Mouse (Mus musculus) stomach, embryonic 15.5 days (tissue): ENCODE measurements at regions not wholly inside any gene's neighbourhood (a gene's known extent, or its start where the extent isn't known, plus 50 kb on each side); places are given as distances from the start of the nearest gene placed in this dataset.

Experiments used
- ATAC-seq: fragments of 200-750 bp; cut with Nextera tagmentation; 2 replicates; pipeline ENCODE4 v1.8.0; 2017; ENCODE audit warnings: low read depth, moderate number of reproducible peaks, moderate TSS enrichment; ENCODE audit not compliant: insufficient read depth, low FRiP score
- H3K27ac ChIP-seq: fragments of 300-500 bp; sonication (generic); 2 replicates; pipeline ENCODE4 v1.5.1; 2015; ENCODE audit warnings: mild to moderate bottlenecking, inconsistent platforms
- H3K27me3 ChIP-seq: fragments of 300-500 bp; sonication (generic); replicated peaks from 2 replicates; pipeline ENCODE4 v1.6.1; 2015; ENCODE audit warnings: inconsistent platforms
- H3K36me3 ChIP-seq: fragments of 300-500 bp; sonication (generic); 2 replicates; pipeline ENCODE4 v1.6.1; 2015; ENCODE audit warnings: inconsistent platforms
- H3K4me1 ChIP-seq: fragments of 300-500 bp; sonication (generic); 2 replicates; pipeline ENCODE4 v1.6.1; 2015; ENCODE audit warnings: inconsistent platforms
- H3K4me2 ChIP-seq: fragments of 300-500 bp; sonication (generic); 2 replicates; pipeline ENCODE4 v1.6.1; 2015; ENCODE audit warnings: mild to moderate bottlenecking, inconsistent platforms
- H3K4me3 ChIP-seq: fragments of 300-500 bp; sonication (generic); replicated peaks from 2 replicates; pipeline ENCODE4 v1.5.1; 2015; ENCODE audit warnings: inconsistent platforms
- H3K9ac ChIP-seq: fragments of 300-500 bp; sonication (generic); 2 replicates; pipeline ENCODE4 v1.6.1; 2015; ENCODE audit warnings: inconsistent platforms
- H3K9me3 ChIP-seq: fragments of 300-500 bp; sonication (generic); 2 replicates; pipeline ENCODE4 v1.6.1; 2016; ENCODE audit warnings: inconsistent platforms
- WGBS: fragments of 180-500 bp; shearing (Covaris S2); methylation state at CpG from one replicate; pipeline ENCODE4 v1.1.7; 2015; 5-methylcytosine and 5-hydroxymethylcytosine counted together

GRCm38 (mm10) chr14:46635322-46635721 lies 125.0 kb upstream of the Cdkn3 start:
- Histone ChIP-seq H3K36me3 (no peaks in the 10 kb centered on the region), H3K9ac (no peak overlapping the region), H3K4me3 (no peak overlapping the region), H3K4me1 (no peaks in the 10 kb centered on the region), H3K27me3 (no peaks in the 10 kb centered on the region), H3K4me2 (no peak overlapping the region), H3K9me3 (no peaks in the 10 kb centered on the region), H3K27ac (no peak overlapping the region)
- 69% methylated on average over 3 of the region's 3 CpGs for WGBS
- ATAC-seq = no peak

- no peak overlapping the region for H3K27ac ChIP-seq
- H3K4me3 ChIP-seq = no peak overlapping the region
- 57% methylated on average over 12 of the region's 12 CpGs for WGBS
- no peaks in the 10 kb centered on the region for H3K36me3 ChIP-seq
- no peaks in the 10 kb centered on the region for H3K4me1 ChIP-seq
- no peaks in the 10 kb centered on the region for H3K27me3 ChIP-seq
- ATAC-seq = no peak
- no peak overlapping the region for H3K9ac ChIP-seq
- H3K9me3 ChIP-seq = no peaks in the 10 kb centered on the region
- H3K4me2 ChIP-seq = no peak overlapping the region
Measured at GRCm38 (mm10) chr14:46634656-46635244, 125.6 kb upstream of the Cdkn3 start.

DNA sequence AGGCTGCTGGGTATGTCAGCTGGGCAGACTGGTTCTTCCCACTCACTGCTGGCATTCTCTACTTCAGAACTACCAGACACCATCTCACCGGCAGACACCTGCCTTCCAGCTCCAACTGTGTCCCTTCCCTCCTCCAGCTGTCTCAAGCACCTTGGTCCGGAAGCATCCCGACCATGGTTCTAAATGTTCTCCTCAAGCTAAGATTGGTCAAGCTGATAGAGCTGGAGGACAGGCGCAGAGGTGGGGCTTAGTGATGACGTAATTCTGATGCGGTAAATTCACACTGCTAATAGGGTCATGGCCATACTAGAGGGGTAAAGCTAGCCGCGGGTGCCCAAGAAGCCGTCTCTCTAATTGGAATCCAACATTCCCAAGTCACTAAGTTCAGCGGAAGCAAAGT lies 126.1 kb upstream of the Cdkn3 start:
- H3K27ac ChIP-seq = no peak overlapping the region
- ATAC-seq = no peak
- no peak overlapping the region for H3K4me2 ChIP-seq
- no peaks in the 10 kb centered on the region for H3K4me1 ChIP-seq
- H3K9me3 ChIP-seq = no peaks in the 10 kb centered on the region
- H3K27me3 ChIP-seq = no peaks in the 10 kb centered on the region
- no peak overlapping the region for H3K9ac ChIP-seq
- H3K4me3 ChIP-seq = no peak overlapping the region
- WGBS = 81% methylated on average over 10 of the region's 10 CpGs
- no peaks in the 10 kb centered on the region for H3K36me3 ChIP-seq

DNA sequence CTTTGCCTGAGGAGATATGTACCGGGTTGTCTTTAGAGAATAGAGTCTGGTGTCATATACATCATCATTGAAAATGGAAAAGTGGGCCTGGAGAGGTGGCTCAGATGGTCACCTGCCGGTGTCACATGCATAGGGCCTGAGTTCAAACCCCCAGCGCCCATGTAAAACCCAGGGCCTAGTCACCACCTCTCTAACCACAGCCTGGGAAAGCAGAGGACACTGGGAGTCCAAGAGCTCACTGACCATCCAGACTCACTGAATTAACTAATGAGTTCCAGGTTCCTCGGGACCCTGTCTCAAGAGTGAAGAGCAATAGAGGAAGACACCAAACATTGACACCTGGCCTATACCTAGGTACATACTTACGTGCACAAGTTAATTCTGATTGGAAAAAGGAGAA lies 132.7 kb upstream of the Cdkn3 start:
- H3K4me2 ChIP-seq = no peak overlapping the region
- no peaks in the 10 kb centered on the region for H3K4me1 ChIP-seq
- ATAC-seq = no peak
- H3K9me3 ChIP-seq = no peaks in the 10 kb centered on the region
- no peaks in the 10 kb centered on the region for H3K27me3 ChIP-seq
- H3K4me3 ChIP-seq = no peak overlapping the region
- H3K9ac ChIP-seq = no peak overlapping the region
- WGBS = 92% methylated on average over 5 of the region's 5 CpGs
- H3K36me3 ChIP-seq = no peaks in the 10 kb centered on the region
- H3K27ac ChIP-seq = no peak overlapping the region

GRCm38 (mm10) chr14:46625760-46626159 lies 134.6 kb upstream of the Cdkn3 start:
- 75% methylated on average over 7 of the region's 7 CpGs for WGBS
- no peaks in the 10 kb centered on the region for H3K27me3 ChIP-seq
- no peak overlapping the region for H3K27ac ChIP-seq
- H3K4me3 ChIP-seq = no peak overlapping the region
- ATAC-seq = no peak
- H3K4me2 ChIP-seq = no peak overlapping the region
- no peak overlapping the region for H3K9ac ChIP-seq
- H3K9me3 ChIP-seq = no peaks in the 10 kb centered on the region
- H3K36me3 ChIP-seq = no peaks in the 10 kb centered on the region
- H3K4me1 ChIP-seq = no peaks in the 10 kb centered on the region

GRCm38 (mm10) chr14:46623645-46624044 lies 136.7 kb upstream of the Cdkn3 start:
- H3K4me3 ChIP-seq = no peak overlapping the region
- 34% methylated on average over 2 of the region's 2 CpGs for WGBS
- H3K27ac ChIP-seq = no peak overlapping the region
- H3K36me3 ChIP-seq = no peaks in the 10 kb centered on the region
- no peaks in the 10 kb centered on the region for H3K9me3 ChIP-seq
- no peak overlapping the region for H3K9ac ChIP-seq
- ATAC-seq = no peak
- no peak overlapping the region for H3K4me2 ChIP-seq
- H3K27me3 ChIP-seq = no peaks in the 10 kb centered on the region
- no peaks in the 10 kb centered on the region for H3K4me1 ChIP-seq

DNA sequence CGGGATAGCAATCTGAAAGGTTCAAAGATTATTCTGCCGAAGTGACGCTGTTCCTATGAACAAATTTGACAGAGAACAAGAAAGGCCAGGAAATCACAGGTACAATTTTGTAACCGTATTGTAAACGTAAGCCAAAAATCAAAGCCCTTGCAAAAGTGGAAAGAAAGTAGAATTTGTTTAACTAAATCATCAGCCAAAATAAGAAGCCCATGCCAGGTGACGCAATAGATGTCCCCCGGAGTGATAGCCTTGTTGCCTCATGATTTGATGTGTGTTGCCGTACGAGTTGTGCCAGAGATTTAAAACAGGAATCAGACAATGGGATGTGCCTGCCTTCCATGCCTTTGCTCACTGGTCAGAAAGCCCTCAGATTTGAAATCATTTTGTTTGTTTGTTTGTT lies 144.3 kb upstream of the Cdkn3 start:
- WGBS = 82% methylated on average over 9 of the region's 9 CpGs
- Histone ChIP-seq H3K27me3 (no peaks in the 10 kb centered on the region), H3K9ac (no peak overlapping the region), H3K4me1 (no peaks in the 10 kb centered on the region), H3K4me2 (no peak overlapping the region), H3K9me3 (no peaks in the 10 kb centered on the region), H3K36me3 (no peaks in the 10 kb centered on the region), H3K27ac (no peak overlapping the region), H3K4me3 (no peak overlapping the region)
- ATAC-seq = no peak

GRCm38 (mm10) chr14:46614936-46615335 lies 145.4 kb upstream of the Cdkn3 start:
- Histone ChIP-seq H3K27ac (no peak overlapping the region), H3K4me2 (no peak overlapping the region), H3K36me3 (no peaks in the 10 kb centered on the region), H3K9me3 (no peaks in the 10 kb centered on the region), H3K27me3 (no peaks in the 10 kb centered on the region), H3K9ac (no peak overlapping the region), H3K4me1 (no peaks in the 10 kb centered on the region), H3K4me3 (no peak overlapping the region)
- no peak for ATAC-seq
- 67% methylated on average over 4 of the region's 4 CpGs for WGBS

GRCm38 (mm10) chr14:46613748-46614147 lies 146.6 kb upstream of the Cdkn3 start:
- no peak for ATAC-seq

GRCm38 (mm10) chr14:46613211-46613610 lies 147.1 kb upstream of the Cdkn3 start:
- H3K27ac ChIP-seq = no peak overlapping the region
- H3K9ac ChIP-seq = no peak overlapping the region
- H3K9me3 ChIP-seq = no peaks in the 10 kb centered on the region
- no peak for ATAC-seq
- WGBS = 72% methylated on average over 8 of the region's 8 CpGs
- no peaks in the 10 kb centered on the region for H3K27me3 ChIP-seq
- no peak overlapping the region for H3K4me3 ChIP-seq
- no peaks in the 10 kb centered on the region for H3K4me1 ChIP-seq
- H3K4me2 ChIP-seq = no peak overlapping the region
- no peaks in the 10 kb centered on the region for H3K36me3 ChIP-seq

More at GRCm38 (mm10) chr14:46613748-46614147, 146.6 kb upstream of the Cdkn3 start:
- no peaks in the 10 kb centered on the region for H3K9me3 ChIP-seq
- H3K4me3 ChIP-seq = no peak overlapping the region
- no peaks in the 10 kb centered on the region for H3K36me3 ChIP-seq
- H3K9ac ChIP-seq = no peak overlapping the region
- 40% methylated on average over 4 of the region's 4 CpGs for WGBS
- H3K27ac ChIP-seq = no peak overlapping the region
- no peak overlapping the region for H3K4me2 ChIP-seq
- H3K27me3 ChIP-seq = no peaks in the 10 kb centered on the region
- H3K4me1 ChIP-seq = no peaks in the 10 kb centered on the region

DNA sequence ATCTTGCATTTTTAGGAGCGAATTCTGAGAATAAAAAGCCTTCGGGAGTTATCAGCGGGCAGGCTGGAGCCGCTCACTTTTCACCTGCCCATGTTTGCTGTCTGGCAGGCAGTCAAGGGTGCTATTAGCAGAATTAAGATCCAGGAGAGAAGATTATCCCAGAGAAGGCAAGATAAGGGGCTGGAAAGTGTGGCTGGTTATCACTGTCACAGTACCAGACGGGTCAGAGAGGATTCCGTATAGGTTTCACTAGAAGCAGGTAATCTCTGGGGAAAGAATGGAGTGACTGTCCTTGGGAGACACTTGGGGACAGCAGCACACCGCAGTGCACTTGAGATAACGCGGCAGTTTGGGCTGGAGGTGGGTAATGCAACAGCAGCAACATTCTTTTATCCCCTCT lies 147.8 kb upstream of the Cdkn3 start:
- Histone ChIP-seq H3K27me3 (no peaks in the 10 kb centered on the region), H3K36me3 (no peaks in the 10 kb centered on the region), H3K4me2 (no peak overlapping the region), H3K4me1 (no peaks in the 10 kb centered on the region), H3K27ac (no peak overlapping the region), H3K9me3 (no peaks in the 10 kb centered on the region), H3K9ac (no peak overlapping the region), H3K4me3 (no peak overlapping the region)
- no peak for ATAC-seq
- WGBS = 37% methylated on average over 9 of the region's 9 CpGs

- Histone ChIP-seq H3K36me3 (no peaks in the 10 kb centered on the region), H3K4me1 (no peaks in the 10 kb centered on the region), H3K9ac (no peak overlapping the region), H3K27me3 (no peaks in the 10 kb centered on the region), H3K4me2 (no peak overlapping the region), H3K4me3 (no peak overlapping the region), H3K9me3 (no peaks in the 10 kb centered on the region), H3K27ac (no peak overlapping the region)
- 90% methylated on average over 5 of the region's 5 CpGs for WGBS
- no peak for ATAC-seq
Measured at GRCm38 (mm10) chr14:46610926-46611325, 149.4 kb upstream of the Cdkn3 start.

DNA sequence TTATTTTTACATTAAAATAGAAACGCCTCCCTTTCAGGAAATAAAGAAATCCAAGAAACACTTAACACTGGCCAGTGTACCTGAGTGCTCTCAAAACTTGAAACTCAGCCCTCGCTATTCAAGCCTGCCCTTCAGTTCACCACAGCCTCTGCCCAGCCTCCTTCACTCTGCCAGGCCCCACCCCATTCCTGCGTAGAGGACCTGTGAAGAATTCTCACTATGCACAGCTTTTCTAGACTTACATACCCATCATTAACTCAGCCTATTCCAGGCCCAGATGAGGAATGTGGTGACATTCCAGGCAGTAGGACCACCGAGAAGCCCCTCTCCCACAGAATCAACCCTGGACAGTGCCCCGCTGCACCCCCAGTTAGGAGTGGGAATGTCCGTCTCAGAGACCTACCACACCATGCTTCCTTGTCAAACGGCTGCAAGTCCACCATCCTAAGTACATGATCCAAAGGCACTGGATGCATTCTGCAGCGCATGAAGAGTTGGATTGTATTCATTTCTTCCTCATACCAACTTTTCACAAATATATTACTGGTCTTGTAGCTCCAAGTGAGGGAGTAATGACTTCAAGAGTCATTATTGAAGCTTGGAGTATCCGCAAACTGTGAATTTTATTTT lies 150.0 kb upstream of the Cdkn3 start:
- ATAC-seq = no peak
- Histone ChIP-seq H3K4me3 (no peak overlapping the region), H3K4me1 (0 out of 2 replicates have a peak, but pooled peaks cover under 1% of the 10 kb centered on the region)

More for the DNA sequence above, 150.0 kb upstream of the Cdkn3 start:
- Histone ChIP-seq H3K27me3 (no peaks in the 10 kb centered on the region), H3K4me2 (no peak overlapping the region), H3K9ac (no peak overlapping the region), H3K27ac (no peak overlapping the region), H3K36me3 (no peaks in the 10 kb centered on the region), H3K9me3 (no peaks in the 10 kb centered on the region)
- 76% methylated on average over 9 of the region's 9 CpGs for WGBS
